Mouse (Mus musculus) thymus, postnatal 4 days (tissue): Measurements from ENCODE around the gene St6galnac6.
A peak's percentile ranks its signal among the peaks of the same experiment; 100 is the strongest.

ENCODE experiments used
- DNase-seq: peaks from one replicate; pipeline ENCODE4 v3.0.0; 2021

St6galnac6 gene

DNA sequence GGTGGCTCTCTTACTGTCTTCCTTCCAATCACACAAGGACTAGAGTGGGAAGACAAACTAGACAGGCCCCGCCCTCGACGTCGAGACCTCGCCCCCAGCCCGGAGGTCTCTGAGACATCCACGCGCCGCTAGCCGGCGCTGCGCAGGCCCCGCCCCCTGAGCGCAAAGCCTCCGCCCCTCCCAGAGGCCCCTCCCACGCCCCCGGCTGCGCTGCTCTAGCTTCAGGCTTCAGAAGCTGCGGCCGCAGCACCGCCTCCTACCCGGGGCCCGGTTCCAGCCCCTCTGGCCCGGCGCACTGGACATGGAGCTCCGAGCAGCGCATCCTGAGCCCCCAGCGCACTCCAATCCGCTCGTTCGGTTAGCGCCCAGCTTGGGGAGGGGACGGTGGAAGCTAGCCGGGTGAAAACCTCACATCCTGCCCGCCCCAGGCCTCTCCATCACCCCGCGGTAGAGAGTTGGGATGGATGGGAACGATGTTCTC is 12.6 kb upstream of the St6galnac6 start, which contains the start of gene St6galnac4:
TSS of gene St6galnac4 (plus strand) at position 225 of the 481 bp plus-strand sequence.
- DNase-seq: peak; percentile 97

- peak; percentile 57 for DNase-seq
Measured at GRCm38 (mm10) chr2:32587731-32588321, 11.7 kb upstream of the St6galnac6 start.

GRCm38 (mm10) chr2:32589213-32589795 is 10.2 kb upstream of the St6galnac6 start:
- no peak for DNase-seq

DNA sequence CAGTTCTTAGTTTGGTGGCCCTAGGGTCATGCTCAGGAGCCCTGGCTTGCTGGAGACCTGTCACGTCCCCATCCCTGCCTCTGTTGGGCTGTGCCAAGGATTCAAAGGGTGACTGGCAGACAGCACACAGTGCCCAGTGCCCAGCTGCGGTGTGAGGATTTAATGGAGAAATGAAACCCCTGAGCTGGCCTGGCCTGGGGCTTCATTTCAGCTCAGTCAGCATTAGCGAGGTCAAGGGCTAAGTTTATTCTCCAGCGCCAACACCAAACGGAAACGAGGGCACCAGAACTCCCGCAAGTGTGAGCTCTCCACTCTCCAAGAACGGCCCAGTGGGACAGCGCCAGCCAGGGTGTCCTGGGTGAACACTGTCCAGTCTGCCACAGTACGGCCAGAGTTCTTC is 9.3 kb upstream of the St6galnac6 start:
- no peak for DNase-seq

GRCm38 (mm10) chr2:32591249-32591648 is 8.3 kb upstream of the St6galnac6 start:
- DNase-seq: no peak

GRCm38 (mm10) chr2:32596725-32597124 is 2.8 kb upstream of the St6galnac6 start:
- no peak for DNase-seq

- DNase-seq: no peak
Measured at GRCm38 (mm10) chr2:32597248-32597647, 2.3 kb upstream of the St6galnac6 start.

DNA sequence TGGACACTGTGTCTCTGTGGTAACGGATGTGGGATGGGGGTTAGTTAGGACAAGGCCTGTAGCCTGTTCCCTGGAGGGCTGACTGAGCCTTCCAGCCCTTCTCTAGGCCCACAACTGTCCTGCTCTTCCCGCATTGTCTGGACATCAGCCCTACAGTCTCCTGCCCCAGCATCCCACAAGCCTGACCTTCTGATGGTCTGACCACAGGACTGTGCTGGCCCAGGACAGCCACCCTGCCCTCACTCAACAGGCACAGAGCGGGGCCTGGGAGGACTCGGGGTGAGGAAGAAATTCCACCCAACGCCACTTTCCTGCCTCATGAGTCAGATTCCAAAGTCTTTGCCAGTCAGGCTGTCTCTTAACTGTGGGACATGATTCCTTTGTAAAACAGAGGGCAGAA is 1.8 kb upstream of the St6galnac6 start:
- DNase-seq: no peak

DNA sequence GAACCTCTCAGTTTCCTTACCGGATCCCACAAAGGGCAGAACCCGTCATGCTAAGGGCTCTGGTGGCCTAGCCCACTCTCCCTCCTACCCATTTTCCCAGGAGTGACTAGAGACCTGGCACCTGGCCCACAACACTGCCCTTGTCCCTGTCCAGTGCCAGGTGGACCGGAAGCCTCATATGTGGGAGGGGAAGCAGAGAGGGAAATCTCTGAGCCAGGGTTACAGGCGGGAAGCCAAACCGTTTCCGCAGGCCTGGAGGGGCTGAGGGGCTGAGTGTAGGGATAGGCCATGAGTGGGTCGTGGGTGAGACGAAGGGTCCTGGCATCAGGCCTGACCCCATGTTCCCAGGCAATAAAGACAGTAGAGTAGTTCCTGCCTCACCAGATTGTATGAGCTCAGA is 1.0 kb upstream of the St6galnac6 start:
- no peak for DNase-seq

GRCm38 (mm10) chr2:32601417-32602065 is 2.0 kb downstream of the St6galnac6 start:
- DNase-seq: peak; percentile 58

DNA sequence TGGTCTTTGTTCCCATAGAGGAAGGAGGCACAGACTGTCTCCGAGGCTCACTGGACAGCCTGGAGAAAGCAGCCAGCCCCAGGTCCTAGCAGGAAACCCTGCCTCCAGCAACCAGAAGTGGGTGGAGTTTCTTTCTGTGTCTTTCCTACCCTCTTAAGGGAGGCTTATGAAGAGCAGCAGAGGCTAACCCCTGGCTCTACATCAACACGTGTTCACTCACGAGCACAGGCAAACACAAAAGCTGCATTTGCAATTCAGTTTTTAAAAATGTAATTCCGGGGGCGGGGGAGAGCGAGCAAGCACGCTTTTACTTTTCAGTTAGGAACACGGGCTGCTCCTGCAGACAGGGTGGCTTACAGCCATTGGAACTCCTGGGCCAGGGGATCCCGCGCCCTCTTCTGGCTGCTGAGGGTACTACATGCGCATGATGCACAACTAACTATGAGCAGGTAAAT is 3.1 kb downstream of the St6galnac6 start:
- DNase-seq: peak; percentile 95

DNA sequence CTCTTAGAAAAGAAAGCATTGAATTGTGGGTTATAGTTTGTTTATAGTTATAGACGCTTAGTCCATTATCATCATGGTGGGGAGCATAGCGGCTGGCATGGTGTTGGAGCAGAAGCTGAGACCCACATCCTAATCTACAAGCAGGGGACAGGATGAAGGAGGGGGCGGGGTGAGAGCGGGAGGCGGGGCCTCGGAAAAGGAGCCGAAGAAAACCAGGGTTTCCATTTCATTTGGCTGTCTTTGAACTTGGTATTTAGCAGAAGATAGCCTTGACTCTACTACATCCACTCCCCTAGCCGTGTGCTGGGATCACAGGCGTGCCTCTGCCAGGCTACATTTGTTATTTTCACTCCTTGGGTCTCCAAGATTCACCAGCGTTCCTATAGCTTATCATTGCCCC is 5.1 kb downstream of the St6galnac6 start:
- DNase-seq: peak; percentile 51

GRCm38 (mm10) chr2:32606161-32607142 is 6.9 kb downstream of the St6galnac6 start:
- DNase-seq: peak; percentile 90

DNA sequence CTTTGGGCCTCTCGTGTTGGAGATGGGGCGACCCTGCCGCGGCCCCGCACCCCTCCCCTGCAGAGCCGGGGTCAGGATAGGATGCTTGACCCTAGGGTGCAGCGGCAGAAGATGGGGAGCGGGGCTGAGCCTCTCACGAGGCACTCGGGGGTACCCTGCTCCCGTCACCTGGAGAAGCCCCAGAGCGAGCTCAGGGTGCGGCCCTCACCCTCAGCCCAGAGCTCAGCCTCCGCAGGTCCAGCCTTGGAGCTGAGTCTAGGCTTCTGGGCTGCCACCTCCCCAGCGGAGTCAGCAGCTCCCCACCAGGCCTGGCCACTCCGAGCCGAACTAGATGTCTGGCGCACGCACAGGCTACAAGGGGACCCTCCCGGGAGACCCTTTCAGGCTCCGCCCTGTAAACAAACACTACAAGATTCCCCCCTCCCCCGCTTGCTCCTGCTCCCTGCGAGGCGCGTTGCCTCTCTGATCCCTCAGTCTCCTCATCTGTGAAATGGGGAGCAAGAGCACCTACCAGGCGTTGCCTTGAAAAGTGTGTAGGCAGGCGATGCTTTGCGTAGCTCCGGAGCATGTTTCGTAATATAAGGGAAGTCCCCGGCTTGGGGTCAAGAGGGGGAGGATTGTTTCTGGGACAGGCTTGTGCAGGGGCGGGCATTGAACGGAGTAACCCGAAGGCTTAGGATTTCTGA is 7.9 kb downstream of the St6galnac6 start:
- DNase-seq: peak; percentile 50

GRCm38 (mm10) chr2:32608141-32608777 is 8.8 kb downstream of the St6galnac6 start:
- peak; percentile 36 for DNase-seq

DNA sequence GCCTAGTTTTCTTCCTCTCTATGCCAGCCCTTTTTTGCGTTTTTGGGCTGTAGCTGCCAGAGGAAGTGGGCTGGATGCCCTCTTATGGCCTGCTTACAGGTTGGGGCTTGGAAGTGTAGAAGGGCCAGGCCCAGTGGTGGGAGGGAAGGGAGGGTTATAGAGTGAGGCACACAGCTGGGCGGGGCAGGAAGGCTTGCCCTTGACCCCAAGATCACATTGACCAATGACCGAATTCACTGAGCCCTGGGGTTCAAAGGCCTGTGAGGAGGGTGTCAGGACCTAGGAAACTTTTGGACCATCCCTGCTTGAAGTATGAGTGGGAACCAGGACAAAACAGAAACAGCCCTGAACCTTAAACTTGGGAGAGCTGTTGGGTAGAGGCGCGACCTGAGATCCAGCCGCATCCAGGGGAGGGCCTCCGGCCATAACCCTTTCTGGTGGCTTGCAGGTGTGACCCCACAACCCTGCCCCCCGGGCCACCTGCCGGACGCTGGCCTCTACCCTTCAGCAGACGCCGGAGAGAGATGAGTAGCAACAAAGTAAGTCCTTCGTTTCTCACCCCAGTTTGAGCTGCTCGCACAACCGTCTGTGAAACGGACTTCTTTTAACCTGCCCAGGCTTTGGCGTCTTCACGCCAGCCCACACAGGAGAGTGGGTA is 9.4 kb downstream of the St6galnac6 start:
- no peak for DNase-seq

GRCm38 (mm10) chr2:32610610-32611229 is 11.2 kb downstream of the St6galnac6 start:
- DNase-seq: peak; percentile 72

- DNase-seq: no peak
Measured at GRCm38 (mm10) chr2:32612274-32612673, 12.8 kb downstream of the St6galnac6 start.

- DNase-seq: no peak
Measured at GRCm38 (mm10) chr2:32617109-32617508, 17.6 kb downstream of the St6galnac6 start.

- peak; percentile 61 for DNase-seq
Measured at GRCm38 (mm10) chr2:32617601-32618000, 18.1 kb downstream of the St6galnac6 start.

DNA sequence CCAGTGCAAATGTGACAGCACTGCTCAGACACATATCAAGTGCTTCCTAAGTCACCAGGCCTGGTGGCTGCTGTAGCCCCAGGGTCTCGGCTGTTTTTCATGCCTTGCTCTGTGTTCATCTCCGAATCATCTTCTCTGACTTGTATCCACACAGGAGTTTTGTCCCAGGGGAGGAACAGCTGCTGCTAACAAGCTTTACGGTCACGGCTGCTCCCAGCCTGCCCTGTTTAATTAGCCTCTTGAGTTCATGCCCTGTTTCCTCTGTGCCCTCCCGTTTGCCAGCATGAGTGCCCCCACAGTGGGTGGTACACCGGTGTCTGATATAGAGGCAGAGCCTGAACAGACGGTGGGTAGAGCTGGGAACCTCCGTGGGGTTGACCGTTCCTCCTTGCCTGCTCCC is 18.5 kb downstream of the St6galnac6 start:
- DNase-seq: no peak
